Mouse (Mus musculus) cerebellum, adult 9-10 months (tissue): ENCODE results near the gene Rps27l.

Experiments used
- DNase-seq: peaks from one replicate; pipeline ENCODE4 v3.0.0; 2022

Gene Rps27l

DNA sequence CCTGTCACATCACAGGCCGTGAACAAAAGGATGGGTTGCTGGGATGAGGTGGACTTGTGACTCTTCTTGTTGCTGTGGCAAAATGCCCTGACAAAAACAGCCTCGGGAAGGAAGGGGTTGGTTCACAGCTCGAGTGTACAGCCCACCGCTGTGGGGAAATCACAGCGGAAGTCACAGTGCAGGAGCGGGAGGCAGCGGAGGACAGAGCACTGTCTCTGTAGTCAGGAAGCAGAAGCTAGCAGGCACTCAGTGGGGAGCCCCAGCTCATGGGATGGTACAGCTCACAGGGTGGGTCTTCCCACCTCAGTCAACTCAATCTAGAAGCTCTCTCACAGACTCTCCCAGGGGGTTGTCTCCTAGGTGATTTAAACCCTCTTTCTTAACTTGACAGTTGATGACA lies 39.5 kb downstream of the Rps27l start:
- no peak for DNase-seq

DNA sequence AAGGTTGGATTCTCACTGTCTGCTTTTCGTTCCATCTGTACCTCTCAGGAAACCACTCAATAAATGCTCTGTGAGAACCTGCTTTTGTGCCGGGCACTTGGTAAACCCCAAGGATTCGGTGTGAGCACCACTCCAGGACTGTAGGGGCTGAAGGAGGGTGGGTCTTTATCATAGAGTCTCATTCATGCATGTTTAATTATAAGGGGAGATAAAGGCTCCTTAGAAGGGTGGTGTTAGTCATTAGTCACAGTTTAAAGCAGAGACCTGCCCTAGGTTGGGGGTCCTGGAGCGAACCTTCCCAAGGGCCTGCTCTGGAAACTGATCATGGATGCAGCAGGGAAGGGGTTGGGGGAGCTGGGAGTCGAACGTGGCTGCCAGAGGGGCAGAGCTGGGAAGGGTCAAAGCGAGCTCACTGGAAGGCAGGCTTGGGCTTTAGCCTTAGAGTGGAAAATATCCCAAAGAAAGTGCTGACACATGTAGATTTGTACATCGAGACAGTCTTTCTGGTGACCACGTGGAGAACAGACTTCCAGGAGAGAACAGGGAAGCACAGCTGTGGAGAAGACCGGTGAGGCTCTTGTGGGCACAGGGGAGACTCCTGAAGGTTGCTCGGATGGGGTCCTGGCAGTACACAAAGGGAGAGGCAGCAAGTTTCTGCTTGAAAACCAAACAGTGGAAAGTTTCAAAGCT lies 42.5 kb downstream of the Rps27l start:
- DNase-seq: no peak

DNA sequence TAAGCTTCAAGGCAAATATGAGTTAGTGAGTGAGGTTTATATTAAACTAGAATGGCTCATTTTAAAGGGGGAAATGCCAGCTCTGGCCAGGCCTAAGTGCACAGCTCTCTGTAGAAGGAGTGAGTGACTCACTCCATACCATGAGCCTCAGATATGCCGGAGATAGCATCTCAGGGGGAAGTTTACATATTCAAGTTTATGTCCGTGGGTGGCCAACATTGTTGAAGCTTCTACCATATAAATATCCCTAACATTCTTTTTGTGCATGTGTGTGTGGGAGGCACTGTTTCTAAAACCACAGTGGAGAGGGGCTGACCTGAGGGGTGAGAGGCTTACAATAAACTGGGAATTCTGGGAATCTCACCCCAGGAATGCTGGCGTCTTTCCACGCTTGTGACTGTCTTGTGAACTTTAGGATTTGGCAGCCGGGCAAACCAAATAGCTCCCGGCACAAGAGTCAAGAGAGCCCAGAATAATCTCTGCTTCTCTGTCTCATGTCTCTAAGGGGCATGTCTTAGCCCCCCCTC lies 43.1 kb downstream of the Rps27l start:
- DNase-seq: no peak

DNA sequence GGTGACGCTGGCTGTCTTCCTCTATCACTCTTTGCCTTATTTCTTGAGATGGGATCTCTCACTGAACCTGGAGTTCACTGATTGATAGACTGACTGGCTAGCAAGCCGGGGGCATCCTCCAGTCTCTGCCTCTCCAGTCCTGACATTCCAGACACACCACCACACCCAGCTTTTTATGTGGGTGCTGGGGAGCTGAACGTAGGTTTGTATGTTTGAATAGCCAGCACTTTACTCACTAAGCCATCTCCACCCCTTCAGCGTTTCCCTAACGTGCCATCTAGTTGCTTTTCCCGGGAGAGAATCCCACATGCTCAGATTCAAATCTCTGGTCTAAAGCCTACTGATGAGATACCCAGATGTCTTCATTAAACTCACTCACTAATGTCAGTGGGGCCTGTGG lies 43.7 kb downstream of the Rps27l start:
- DNase-seq: no peak

DNA sequence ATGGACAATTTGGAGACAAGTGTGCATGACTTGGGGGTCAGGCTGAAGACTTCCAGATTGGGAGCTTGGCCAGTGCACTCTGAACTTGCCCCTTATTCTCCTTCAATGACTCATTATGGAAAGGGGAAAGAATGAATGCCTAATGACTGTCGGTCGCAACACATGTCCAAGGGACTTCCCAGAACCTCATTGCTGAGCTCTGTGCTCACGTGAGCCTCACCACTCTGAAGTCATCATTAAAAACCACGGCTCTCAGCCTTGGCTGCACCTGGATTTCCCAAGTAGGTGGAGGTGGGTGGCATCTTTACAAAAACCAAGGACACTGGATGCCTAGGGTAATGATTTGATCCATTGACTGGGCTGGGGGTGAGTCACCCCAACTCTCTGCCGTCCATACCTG lies 44.2 kb downstream of the Rps27l start:
- DNase-seq: no peak

DNA sequence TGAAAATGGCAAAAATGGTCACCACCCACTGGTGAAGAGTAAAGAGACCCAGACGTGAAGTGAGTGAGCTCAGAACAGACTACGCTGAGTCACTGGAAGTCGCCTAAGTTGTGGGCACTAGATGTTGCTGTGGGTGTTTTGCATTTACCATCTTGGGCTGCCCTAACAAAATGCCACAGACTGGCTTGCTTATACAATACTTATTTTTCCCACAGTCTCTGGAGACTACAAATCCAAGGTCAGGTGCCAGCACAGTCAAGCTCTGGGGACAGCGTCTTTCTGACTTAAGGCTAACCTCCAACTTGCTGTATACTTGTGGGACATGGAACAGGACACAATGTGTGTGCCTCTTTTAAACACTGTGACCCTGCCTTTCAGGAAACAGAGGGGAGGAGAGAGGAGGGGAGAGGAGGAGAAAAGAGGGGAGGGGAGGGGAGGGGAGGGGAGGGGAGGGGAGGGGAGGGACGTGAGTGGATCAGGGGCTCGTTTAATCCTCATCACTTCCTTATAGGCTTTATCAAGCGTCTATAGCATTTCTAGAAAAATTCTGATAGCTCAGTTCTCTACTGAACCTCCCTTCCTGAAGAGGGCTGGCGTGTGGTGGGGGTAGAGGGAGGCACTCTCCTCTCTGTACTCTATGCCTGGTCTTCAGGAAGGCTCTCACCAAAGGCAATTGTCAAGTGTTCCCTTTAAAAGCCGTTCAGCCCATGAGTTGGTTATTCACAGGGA lies 45.3 kb downstream of the Rps27l start:
- DNase-seq: no peak

DNA sequence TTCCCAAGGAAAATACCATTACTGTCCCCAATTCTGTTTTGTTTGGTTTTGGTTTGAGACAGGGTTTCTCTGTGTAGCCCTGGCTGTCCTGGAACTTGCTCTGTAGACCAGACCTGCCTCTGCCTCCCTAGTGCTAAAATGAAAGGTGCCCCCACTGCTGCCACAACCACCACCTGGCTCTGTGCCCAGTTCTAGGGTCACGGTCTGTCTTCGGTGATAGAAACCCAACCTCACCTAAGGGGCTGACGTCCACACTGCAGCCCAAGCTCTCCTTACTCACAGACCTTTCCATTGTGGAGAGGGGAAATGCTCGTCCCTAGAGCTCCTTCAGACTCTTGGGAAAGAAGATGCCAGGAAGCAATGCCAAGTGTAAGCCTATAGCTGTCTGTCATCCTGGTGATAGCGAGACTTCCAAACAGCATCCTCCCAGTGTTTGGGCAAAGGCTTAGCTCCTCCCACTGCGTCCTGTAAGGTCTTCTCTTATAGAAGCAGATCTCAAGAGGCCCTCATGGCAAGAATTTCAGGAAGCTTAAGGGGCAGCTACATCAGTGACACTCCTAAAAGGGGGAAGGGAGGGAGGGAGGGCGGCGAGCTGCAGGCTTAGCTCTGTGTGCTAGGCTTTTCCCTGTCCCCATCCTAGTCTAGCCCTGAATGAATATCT lies 46.0 kb downstream of the Rps27l start:
- no peak for DNase-seq
